Mouse (Mus musculus): Measurements from ENCODE around the gene Pfkp. TPM values are rescaled to one million over a fixed set of nuclear protein-coding genes. Genes with fewer than 3 reads are reported as not detected.

Gene Pfkp
- total RNA-seq, 2 experiments from 2014 or later = 34.3 to 38.6 TPM

DNA sequence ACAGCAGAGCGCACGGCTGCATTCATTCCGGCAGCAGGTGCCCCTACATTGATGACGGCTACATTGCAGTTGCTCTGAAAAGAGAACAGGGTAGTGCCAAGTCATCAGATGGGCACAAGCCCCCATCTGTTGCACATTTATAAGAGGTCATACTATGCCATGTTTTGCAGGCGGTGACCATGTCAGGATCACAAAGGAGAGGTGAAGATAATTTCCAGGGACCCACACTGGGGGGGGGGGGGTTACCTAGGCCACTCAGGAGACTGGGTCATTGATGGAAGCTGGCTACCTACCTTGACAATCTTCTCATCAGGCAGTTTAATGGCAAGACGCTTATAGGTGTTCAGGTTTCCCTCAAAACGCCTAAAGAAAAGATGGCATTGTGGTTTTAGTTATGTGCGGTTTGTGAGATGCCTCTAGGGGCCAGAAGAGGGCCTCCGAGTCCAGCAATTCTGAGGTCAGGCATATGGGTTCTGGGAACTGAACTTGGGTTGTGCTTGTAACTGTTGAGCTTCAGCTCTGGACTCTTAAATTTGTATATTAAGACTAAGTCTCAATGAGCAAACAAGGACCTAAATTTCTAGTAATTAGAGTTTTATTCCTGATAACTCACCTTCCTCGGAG lies 45.7 kb downstream of the Pfkp start:
- DNase-seq = no peak

DNA sequence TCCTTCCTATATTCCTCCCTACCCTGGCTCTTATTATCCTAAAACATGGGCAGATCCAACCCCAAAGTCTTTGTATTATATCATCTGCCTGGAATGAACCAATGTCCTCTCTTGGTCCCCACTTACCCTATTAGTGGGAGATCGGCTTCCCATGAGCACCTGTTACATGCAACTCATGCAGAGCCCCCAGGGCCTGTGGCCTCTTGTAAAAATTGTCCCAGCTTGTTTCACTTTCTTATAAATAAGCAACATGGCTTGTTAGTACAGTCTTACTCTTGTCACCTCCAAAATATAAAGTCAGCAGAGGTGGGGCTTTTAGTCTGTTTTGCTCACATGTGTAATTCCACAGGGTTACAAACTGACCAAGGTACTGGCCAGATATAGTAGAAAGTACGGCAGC lies 46.9 kb downstream of the Pfkp start:
- DNase-seq = no peak

DNA sequence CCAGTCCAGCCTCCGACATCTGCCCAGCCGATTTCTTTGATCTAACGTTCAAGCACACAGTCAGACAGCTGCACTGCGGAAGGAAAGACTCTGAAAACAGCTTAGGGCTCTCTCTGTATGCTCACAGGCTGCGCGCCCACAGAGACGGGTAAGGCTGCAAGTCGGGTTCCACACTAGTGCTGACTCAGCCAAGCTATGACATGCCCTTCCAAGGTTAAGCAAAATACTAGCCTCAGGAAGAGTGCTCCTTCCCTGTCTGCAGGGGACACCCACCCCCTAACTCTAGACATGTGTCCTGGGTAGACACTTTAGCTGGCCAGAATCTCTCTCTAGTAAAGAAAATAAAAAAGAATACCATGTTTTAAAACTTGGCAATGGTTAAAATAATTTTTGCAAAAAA lies 48.0 kb downstream of the Pfkp start:
- DNase-seq = no peak

DNA sequence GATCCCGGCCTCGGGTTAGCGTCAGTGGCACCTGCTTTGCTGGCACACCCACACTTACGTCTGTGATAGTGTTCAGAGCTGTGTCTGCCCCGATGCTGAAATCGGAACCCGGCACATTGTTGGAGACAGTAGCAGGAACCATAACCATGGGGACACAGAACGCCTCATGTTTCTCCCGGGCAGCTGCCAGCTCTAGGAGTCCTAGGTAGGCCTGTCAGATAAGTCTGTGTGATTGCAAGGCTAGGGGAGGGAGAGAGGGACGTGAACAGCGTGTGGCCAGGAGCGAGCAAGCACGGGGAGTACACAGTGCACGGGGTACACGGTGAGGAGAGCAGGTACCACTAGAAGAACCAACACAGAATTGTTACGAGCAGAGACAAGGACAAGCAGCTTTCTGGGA lies 50.8 kb downstream of the Pfkp start:
- DNase-seq = peak; percentile 16 to 30

DNA sequence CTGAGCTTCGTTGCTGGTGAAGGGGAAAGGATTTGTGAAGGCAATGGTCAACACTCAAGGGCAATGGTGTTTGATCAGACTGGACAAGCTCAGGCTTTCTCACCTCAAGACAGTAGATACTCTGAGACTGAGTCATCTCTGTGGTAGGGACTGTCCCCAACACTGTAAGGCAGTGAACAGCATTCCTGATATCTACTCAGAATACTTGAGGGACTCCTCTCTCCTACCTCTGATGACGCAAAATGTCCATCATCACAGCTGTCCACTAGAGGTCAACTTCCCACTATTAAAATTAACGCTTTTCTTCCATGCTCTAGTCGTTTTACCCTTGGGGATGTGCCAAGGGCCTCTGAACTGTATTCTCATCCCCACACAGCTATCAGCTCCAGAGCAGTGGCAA lies 53.2 kb downstream of the Pfkp start:
- DNase-seq = no peak

DNA sequence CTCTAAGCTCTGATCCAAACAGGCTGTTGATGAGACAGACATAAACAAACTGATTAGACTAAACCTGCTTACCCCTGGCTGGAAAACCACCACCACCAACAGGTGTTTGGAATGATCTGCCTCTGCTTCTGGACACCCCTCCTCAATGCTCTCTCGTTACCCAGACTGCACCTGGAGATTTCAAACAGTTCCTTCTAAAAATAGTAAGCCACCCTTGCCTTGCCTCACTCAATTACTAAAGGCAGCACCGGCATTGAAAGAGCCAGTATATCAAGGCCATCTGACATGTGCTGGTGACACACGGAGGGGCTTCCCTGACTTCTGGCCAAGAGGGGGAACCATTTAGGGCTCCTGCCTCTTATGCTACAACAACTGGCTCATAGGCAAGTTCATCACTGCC lies 57.7 kb downstream of the Pfkp start:
- no peak for DNase-seq

DNA sequence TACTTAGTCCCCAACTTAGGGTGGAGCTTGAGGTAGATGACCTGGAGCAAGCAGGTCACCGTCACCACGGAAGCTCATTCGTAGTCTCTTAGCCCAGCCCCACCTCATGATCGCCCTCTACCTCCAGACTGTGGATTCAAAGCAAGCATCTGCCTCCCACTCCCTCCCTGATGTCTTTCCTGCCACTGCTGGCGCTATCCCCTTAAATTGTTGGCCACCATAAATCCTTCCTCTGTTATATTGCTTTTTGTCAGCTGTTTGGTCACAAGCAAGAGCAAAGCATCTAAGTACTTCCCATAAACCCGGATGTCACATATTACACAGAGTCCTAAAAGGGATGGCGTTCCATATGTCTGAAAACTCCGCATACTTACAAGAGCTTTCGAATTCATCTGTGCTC lies 62.6 kb downstream of the Pfkp start:
- DNase-seq = no peak

DNA sequence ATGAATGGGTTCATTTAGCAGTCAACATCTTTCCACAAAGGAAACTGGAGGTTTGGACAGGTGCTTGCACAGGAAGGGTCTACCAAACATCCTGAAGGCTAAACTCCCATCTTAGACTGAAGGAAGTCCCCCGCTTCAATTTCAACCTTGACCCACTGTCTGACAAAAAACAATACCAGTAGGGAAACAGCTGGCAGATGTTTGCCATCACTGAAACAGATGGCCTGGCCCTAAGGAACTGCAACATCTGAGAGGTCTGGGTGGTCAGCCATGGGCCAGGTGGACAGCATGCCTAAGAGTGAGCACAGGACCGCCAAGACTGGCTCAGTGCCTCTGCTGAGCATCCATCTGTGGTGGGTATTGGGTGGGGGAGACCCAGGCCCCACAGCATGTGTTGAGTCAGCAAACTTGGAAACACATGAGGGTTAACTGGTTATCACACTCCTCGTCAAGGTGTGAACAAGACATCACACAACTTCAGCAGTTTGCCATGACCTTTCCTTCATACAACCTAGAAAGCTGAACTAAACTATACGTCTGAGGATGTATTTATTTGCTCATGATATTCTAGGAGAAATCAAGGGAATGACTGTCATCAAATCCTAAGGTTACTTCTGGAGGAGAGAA lies 65.0 kb downstream of the Pfkp start:
- DNase-seq = no peak

DNA sequence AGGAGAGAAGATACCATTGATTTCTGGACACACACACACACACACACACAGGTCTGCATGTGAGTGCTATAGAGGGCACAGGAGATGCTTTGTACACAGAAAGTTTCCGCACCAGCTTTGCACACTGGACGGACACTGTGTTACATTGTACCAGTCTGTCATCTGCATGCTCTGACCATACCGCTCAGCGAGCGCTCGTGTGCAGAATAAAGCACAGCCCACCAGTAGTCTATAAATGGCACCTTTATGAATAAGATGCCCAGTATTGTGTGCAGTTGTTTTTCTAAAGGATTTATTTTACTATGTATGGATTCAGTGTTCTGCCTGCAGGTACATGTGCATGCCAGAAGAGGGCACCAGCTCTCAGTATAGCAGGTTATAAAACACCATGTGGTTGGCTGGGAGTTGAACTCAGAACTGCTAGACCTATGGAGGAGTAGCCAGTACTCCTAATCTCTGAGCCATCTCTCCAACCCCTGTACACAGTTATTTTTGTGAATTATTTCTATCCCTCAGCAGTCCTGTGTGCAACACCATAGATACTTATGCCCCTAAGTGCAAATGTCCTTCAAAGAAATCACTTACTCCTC lies 72.6 kb downstream of the Pfkp start:
- no peak for DNase-seq

DNA sequence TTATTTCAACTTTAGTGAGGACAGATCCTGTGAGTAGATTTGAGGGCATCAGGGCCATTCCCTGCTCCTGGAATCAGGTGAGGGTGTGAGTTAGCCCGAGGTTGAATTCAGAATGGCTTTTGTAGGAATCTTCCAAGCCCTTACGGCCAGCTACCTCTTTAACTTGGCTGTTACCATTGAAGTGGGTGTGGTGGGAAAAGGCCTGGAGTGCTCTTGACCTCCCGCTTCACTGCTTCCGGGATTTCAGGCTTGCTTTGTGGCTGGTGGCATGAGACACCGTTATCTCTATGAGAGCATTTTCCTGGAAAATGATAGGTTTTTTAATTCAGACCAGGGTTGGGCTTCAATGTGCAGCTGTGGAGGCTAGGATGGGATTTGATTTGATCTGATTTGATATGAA lies 83.0 kb downstream of the Pfkp start:
- no peak for DNase-seq

DNA sequence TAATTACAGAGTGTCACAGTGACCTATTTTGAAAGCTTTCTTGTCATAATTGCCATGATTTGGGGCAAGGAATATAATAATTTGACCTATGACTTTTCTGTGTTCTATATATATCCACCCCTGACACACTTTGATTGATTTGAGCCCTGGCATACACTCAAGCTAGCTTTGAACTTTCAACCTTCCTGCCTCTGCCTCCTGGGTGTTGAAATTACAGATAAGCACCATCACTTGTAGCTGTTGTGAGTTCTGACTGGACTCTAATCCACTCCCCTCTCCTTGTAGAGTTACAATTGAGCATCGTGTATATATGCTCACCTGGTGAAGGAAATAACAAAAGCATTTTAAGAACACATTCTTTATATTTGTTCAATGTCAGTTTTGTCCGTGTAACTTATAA lies 86.2 kb downstream of the Pfkp start:
- DNase-seq = no peak

DNA sequence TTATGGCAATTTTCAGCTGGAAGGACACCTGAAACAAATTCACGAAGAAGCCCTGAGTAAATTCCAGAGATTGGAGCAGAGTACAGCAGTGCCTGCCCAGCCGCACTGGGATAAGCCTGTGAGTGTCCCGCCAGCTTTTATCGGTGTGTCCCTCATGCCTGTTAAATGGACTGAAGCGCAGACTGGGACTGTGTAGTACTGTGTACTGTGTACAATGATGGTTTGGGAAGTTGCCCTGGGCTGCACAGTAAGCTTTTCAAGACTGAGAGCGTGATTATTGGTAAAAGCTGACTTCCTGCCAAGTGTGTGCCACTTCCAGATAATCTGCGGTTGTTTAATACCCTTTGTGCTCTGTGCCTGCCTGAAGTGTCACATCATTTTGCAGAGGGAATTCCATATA lies 90.8 kb downstream of the Pfkp start:
- DNase-seq = no peak

DNA sequence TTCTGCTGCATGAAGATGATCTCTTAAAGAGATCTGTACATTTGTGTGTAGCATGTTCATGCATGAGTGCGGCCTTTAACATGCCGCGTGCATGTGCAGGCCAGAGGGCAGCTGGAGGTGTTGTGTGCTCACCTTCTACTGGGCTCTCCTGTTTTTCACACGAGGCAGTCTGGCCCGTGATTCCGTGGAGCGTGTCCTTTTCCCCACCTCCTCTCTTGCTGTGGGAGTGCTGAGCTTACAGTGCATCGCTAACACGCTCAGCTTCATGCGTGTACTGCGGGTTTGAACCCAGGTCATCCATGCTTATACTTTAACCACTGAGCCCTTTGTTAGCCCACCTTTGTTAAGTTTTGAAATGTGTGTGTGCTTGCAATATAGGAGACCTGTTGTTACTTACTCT lies 92.9 kb downstream of the Pfkp start:
- DNase-seq = no peak

DNA sequence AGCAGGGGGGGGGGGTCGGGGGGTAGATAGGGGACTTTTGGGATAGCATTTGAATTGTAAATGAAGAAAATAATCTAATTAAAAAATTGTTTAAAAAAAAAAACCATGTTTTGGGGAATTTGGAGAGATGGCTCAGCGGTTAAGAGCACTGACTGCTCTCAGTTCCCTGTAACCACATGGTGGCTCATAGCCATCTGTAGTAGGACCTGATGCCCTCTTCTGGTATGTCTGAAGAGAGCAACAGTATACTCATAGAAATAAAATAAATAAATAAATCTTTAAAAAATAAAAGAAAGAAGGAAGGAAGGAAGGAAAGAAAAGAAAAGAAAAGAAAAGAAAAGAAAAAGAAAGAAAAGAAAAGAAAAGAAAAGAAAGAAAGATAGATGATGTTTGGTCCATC lies 94.9 kb downstream of the Pfkp start:
- DNase-seq = no peak

DNA sequence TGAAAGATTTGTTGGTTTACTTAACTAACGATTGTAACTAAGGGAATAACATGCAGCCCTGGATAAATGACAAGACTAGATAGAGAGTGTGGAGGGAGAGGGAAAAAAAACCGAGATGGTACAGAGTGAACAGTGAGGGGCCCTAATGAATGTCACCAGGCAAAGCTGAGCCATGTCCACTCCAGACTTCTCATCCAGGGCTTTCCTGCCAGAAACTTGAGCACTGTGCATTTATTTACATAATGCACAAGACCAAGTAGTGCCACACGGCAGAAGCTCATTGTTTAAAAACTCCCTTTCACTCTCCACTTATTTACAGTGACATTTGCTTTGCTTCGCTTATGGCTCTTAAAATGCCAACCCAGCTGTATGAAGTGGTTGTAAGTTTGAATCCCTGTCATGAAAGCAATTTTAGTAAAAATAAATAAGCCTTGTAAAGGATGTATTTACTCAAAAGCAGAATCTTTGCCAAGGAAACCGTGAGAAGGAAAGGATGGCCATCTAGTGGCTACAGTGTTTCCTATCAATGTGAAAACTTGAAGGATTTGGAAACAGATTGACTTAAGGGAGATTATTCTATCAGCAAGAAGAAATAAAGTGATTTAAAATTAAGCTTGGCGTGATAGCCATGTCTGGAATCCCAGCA lies 113.2 kb downstream of the Pfkp start:
- peak in 1 of 2 experiments; percentile 35 for DNase-seq

DNA sequence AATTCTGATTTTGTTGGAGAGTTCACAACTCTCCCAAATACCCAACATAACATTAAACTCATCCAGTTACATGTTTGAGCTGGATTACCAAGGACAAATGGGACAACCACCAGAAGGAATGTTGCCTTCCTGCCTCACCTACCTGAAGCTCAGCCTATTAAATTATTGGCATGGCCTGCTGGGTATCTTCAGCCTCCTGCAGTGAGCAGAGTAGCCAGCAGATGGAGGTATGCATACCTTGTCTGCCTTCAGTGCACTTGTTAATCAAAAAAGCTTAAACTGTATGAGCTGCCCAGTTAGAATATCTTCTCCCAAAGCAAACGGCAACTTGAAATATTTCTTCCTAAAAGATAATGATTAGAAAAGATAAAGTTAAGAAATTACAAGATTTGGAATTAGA lies 115.9 kb downstream of the Pfkp start:
- DNase-seq = peak in 1 of 2 experiments; percentile 30

Other genes with a start within 250 kb of the Pfkp start
- gene Pitrm1, start 100.6 kb downstream of the Pfkp start, total RNA-seq (2021) = 10 to 100 TPM; 52.5 to 56.3 TPM